Mouse (Mus musculus): ENCODE measurements around the gene Smc3.
"Not testable (repeated sequence)": the region's sequence is repeated elsewhere in the genome, so short reads cannot be mapped to it uniquely, and the experiment has no call there.

Gene Smc3

DNA sequence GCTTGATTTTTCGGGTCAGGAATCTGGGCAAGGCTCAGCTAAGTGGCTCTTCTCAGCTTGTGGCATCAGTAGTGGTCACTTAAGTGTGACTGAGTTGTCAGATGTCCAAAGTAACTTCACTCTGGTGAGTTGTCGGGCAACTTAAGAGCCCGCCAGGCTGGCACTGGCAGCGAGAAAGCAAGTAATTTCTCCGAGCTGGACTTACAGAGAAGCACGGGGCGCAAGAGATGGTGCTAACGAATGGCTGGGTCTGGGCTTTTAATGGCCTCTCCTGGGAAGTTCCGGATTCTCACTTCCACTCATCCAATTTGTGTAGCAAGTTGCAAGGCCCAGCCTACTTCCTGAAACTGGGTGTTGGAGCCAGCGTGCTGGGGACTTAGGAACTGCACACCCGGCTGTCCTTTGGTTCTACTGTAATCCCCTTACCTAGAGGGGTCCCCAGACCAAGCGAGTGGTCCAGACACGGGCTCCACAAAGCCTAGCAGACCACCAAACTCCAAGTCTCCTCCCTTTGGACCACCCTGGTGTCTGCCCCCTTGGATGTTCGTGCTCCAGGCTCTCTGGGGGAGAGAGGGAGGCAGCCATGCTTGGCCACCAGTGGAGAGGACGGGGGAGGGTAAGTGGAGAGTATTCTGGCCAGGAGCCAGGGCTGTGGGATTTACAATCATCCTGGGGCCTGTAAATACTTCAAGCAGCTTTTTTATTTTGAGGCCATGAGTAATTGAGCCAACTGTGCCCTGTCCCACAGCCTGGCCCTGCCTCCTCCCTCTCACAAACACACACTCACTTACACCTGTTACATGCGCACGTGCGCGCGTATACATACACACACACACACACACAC, 53.6 kb downstream of the Smc3 start:
- no peak for DNase-seq (ENCODE audit: low spot score in 2 of 2)

DNA sequence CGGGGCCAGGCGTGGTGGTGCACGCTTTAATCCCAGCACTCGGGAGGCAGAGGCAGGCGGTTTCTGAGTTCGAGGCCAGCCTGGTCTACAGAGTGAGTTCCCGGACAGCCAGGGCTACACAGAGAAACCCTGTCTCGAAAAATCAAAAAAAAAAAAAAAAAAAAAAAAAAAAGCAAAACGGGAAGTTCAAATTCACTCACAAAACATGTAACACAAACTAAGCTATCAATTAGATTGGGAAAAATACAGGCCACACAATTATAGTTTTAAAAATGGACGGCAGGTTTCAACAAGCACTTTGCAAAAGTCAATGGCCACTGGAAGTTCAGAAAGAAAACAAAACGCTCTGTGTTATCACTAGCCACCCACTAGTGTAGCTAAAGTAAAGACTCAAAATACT, 56.2 kb downstream of the Smc3 start:
- not testable (repeated sequence) for DNase-seq (ENCODE audit: low spot score in 2 of 2)

DNA sequence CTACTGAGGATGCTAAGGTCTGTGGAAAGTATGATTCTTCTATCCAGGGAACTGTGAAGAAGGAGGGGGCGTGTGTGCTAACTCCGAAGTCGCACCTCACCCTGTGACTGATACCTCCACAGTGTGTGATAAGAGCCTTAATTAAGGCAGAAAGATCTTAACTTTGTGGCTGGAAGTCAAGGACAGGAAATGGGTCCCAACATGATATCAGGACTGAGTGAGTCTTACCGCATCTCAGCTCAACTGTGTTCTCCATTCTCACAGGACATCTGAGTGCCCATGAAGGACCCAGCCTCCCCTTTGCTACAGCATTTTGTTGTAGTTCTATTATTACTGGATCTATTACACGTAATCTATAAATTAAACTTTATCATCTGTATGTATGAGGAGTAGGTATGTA, 57.2 kb downstream of the Smc3 start:
- no peak for DNase-seq (ENCODE audit: low spot score in 2 of 2)

DNA sequence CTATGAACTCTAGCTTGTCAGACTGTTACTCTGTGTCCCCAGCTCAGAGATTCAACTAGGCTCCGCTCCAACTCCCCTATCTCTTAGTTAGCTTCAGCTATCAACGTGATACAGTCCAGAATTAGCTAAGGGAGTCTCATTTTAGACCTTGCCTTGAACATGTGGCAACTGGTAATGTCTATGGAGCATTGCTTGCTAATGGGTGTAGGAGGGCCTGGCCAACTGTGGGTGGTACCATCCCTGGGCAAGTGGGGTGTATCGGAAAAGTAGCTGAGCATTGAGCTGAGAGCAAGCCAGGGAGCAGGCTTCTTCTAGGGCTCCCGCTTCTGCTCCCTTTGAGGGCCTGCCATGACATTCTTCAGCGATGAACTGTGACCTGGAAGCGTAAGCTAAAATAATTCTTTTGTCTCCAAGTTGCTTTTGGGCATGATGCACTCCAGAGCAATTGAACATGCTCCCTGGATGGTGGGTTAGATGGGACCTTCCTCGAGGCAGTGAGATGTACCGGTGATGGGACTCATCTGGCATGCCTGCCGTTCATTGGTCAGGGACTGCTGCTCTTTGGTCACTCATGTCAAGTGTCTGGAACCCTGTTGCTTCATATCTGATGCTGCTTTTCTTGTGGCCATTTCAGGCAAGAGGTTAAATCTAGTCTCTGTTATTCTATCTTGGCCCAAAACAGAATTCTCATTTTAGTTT, 60.7 kb downstream of the Smc3 start:
- DNase-seq (ENCODE audit: low spot score in 2 of 2) = no peak

DNA sequence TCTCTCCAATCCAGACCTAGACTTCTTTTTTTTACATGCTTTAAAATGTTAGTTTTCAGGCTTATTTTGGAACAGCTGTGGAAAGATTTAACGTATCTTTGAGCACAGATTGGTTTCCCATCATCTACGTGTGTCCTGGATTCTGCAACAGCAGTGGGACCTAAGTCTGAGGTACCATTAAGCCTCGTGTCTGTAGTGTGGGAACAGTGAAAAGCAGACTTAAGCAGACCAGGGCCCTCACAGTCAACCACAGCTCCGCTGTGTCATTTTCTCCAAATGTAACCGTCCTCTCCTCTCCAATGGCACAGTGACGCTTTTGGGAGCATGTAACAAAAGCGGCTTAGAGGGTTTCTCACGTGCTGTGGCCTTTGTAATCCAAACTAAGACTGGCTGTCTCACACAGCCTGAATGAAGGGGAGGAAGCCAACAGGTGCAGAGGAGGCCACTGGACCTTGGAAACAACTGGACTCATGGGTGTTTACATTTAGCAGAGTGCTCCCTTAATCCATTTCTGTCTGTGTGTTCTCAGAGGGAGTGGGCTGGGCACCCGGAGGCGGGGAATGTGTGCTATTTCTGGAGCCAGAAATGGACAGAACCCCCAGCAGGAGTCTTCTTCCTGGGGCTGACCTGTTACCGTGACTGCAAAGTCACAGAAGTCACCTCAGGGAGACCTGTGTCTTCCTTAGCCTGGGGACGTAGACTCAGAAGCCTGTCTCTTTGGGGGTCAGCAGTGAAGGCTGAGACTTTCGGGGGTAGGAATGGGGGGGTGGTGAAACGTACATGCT, 61.9 kb downstream of the Smc3 start:
- DNase-seq (ENCODE audit: low spot score in 2 of 2) = no peak

DNA sequence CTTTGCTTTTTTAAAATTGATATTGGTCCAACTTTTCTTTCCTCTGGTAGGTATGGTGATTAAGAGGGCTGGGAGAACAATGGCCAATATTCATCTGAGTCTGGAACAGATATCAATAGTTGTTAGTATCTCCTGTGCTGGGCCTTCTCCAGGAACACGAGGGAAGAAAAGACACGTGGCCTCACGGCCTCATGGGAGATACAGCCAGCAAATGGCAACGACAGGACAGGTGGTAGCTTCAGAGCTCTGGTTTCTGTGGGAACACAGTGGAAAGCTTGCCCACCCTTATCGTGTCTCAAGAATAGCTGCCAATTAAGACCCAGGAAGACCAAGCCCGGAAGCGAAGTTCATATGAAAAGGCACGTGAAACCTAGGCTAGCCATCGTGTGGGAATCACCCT, 64.6 kb downstream of the Smc3 start:
- no peak for DNase-seq (ENCODE audit: low spot score in 2 of 2)

DNA sequence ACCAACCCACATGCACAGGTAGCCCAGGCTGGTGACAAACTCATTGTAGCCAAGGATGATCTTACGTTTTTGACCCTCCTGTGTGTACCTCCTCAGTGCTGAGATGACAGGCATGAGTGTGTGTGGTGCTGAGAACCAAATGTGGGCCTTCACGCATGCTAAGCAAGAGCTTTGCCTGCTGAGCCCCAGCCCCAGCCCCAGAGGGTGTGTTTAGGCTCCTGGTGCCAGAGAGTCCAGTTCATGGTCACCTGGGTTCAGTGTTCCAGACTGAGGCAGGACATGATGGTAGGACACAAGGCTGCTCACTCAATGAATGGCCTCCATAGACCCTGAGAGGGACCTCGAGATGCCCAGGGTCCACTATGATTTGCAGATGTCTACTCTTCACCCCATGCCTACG, 65.2 kb downstream of the Smc3 start:
- DNase-seq (ENCODE audit: low spot score in 2 of 2) = no peak

DNA sequence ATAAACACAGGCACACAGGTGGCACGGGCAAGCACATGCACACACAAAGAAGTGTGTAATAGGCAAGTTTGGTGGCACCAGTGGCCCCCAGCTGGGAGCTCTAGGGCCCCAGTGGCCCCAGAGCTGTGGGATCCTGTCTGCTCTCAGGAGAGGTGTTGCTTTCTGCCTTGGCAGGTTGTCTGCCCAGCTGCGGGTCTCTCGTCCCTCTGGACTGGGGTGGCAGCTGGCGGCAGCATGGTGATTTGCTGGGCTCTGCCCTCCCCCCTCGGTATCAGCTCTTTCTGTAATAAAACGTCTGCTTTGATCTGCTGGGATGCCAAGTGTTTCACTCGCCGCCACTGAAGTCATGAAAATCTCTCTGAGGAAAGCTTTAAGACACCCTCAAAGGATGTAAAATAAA, 66.5 kb downstream of the Smc3 start:
- no peak for DNase-seq (ENCODE audit: low spot score in 2 of 2)

DNA sequence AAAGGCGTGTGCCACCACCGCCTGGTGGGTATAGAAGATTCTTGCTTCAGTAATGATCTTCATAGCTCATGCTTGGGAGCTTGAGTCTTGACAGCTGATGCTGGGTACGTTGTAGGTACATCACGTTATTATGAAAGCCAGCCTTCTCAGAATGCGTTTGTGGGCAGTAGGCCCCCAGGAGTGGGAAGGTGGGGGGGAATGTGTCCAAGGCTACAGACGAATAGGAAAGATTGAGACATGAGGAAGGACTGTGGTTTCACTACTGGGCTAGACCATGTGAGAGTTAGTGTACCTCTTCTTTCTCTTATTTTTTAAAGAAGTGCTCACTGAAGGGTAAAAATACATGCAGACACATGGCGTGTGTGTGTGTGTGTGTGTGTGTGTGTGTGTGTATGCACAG, 68.6 kb downstream of the Smc3 start:
- no peak for DNase-seq (ENCODE audit: low spot score in 2 of 2)

DNA sequence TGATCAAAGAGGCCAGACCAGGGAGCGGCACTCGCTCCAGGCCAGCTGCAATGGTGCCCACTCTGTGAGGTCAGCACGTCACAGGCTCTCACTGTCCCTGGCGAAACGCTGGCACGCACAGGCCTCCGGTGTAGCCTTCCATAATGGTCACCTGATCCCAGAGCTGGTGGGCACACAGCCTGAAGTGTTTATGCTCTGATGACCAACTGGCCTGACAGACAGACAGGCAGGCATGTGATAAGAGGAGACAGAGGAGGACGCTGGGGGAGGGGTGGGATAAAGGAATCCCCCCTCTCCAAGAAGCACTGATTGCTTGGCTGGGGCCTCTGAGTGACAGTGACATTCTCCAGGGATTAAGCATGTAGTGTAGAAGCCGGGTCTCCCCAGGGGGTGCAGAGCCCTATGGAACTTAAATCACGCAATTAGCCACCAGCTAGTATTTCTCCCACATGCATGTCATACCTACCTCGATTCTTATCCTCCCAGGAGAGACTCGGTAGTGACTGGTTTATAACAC, 70.5 kb downstream of the Smc3 start:
- DNase-seq (ENCODE audit: low spot score in 2 of 2) = no peak

DNA sequence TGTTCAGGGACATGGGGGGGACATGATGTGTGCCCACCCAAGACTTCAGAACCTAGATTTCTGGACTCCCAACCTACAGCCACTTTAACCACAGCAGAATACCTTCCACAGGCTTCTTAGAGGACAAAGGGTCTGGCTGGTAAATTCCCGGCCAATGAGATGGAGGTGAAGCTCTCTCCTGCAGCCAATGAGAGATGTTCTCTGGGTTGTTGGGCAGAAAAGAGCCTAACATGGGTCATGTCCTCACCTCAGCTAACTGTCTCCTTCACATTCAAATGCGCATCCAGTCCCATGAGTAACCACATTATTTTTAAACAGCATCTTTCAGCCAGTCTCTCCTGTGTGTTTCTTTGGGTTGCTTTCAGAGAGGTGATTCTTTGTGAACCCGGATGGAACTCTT, 71.2 kb downstream of the Smc3 start:
- DNase-seq (ENCODE audit: low spot score in 2 of 2) = no peak

DNA sequence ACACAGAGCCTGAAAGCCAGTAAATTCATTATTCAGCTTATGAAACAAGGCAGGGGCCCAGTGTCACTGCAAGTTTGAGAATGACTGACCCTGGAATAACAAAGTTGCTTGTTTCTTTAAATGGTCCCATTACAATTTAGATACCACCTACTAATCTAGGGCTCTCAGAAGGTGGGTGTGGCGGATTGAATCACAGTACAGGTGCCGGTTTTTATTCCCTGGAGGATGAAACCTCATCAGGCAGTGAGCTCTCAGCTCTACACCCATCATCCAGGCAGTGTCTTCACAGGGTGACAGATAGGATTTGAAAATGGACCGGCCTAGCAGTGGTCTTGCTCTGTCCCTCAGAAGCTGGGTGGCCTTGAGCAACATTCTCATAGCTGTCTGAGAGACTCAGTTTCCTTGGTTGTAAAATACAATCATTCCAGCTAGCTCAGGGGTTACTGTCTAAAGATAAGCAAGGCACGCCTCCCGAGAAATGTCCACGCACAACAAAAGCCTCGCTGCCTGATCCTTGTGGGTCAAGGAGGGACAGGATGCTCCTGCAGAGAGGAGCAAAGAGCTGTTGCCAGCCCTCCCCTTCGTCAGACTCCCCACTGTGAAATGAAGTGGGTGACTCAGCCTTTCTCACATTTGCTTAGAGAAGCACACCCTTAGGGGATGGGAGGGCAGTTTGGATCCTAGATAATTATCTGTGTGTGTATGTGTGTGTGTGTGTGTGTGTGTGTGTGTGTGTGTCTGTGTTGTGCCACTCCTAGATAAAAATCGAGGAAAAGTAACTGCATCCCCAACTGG, 74.1 kb downstream of the Smc3 start:
- no peak for DNase-seq (ENCODE audit: low spot score in 2 of 2)

DNA sequence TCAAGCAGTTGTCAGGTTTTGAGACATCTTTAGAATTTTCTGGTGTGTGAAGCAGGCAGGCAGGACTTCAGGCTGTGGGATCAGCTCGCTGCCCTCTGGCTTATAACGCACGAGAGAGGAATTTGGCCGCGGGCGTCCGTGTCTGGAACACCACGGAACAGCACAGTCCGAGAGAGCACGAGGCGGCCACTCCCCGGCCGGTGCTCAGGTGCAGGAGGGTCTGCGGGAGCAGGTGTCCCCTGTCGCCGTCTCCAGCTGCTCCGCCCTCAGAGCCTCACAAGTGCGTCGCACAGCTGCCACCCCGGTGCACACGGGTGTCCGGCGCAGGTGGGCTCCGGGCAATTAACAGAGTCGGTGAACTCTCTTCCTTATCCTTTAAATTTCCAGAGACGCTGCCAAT, 76.0 kb downstream of the Smc3 start:
- DNase-seq (ENCODE audit: low spot score in 2 of 2) = no peak

DNA sequence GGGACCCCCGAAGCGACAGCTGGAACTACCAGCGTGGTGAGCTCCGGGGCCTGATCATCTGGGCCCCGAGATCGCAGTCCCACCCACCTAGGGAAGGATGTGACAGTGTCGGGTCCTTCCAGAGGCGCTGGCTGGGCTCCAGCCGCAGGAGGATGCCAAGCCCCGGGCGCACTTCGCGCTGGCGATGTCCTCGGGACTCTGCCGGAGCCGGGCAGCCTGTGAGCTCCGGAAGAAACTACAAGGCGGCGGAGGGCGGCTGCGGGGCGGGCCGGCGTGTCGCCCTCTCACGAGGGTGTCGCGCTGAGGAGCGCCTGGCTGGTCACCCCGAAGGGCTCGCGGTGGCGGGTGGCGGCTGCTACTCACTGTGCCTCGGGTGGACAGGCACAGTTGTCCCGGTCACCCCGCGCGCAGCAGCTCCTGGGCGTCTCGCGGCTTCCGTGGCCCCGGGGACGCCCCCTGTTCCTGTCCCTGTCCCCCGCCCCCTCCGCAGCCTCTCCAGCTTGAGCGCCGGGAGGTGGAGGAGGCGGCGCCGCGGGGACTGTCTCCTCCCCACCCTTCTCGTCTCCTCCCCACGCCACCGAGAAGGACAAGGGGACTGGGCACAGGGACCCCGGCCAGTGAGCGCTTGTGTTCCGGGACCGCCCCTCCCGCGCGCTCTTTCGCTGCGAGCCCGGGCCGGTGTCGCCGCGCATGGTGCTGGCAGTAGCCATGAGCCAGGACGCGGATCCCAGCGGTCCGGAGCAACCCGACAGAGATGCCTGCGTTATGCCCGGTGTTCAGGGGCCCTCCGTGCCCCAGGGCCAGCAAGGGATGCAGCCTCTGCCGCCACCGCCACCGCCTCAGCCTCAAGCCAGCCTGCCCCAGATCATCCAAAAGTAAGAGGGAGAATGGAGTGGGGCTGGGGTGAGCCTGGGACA, 76.8 kb downstream of the Smc3 start, which contains the start of gene Rbm20:
Gene Rbm20 (plus strand): TSS at position 589 of the 917 bp plus-strand sequence.
- no peak for DNase-seq (ENCODE audit: low spot score in 2 of 2)

DNA sequence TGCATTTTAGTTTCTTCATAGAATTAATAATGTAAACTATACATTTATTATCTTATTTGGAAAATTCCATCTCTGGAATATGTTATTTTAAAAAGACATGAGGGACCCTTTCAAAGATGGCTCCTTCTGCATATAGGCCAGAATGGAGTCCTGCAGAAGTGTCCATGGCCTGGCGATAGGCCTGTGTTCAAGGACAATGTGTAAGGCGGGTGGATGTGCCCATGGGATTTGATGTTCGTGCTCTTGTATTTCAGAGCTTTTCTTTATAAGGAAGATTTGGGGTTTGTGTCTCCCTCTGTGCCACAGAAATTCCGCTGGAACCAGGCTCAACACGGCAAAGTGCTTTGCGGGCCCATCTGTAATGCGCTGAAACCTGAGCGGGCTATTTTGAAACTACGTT, 79.0 kb downstream of the Smc3 start:
- DNase-seq (ENCODE audit: low spot score in 2 of 2) = no peak

DNA sequence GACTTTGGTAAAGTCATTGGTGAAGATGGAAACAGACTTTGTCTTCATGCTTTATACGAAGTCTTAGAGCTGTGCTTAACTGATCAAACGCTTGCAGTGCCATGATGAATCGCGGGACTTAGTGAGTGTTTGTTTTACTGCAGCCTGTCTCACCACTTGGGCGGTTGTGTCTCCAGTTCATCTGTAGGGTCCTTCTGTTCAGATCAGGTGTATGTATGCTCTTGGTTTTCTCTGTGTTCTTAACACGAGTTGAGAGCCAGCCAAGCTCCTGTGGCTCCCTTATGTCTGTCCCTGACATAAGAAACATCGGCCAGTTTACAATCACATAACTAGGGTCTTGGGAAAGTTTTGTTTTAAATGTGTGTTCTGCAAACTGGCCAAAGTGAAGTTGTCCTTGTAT, 79.8 kb downstream of the Smc3 start:
- no peak for DNase-seq (ENCODE audit: low spot score in 2 of 2)

DNA sequence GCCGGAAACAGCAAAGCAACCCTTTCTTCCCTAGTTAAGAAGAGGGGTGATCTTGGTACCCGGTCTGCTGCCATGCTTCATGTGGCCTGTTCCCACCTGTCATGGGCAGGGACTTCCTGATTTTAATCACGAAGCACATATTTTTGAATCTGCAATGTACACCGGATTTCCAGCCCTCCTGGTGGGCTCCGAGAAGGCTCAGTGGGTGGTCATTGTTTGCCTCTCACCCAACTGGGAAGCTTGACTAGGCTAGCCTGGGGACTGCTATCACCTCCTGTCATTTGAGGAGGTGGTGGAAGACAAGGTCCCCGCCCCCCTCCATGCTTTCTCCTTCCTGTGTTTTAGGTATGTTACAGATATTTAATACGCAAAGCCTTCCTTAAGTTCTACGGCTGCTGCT, 82.2 kb downstream of the Smc3 start:
- no peak for DNase-seq (ENCODE audit: low spot score in 2 of 2)

DNA sequence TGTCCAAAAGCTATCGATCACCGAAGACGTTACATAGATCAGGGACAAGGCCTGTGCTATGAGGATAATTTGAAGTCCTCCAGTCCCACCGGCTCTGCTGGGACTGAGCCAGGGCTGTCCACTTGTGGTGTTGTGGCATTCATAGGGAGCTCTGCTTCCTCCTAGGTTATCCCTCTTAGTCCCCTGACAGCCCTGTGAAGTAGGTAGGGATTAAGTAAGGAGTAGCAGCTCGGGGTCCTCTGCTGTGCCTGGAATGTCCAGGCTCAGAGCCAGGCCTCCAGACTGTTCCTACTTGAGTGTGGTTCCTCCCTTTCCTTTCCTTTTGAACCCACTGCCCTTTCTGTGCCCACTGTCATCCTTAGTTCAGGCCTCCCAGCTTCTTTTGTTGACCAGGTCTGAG, 87.4 kb downstream of the Smc3 start:
- no peak for DNase-seq (ENCODE audit: low spot score in 2 of 2)

DNA sequence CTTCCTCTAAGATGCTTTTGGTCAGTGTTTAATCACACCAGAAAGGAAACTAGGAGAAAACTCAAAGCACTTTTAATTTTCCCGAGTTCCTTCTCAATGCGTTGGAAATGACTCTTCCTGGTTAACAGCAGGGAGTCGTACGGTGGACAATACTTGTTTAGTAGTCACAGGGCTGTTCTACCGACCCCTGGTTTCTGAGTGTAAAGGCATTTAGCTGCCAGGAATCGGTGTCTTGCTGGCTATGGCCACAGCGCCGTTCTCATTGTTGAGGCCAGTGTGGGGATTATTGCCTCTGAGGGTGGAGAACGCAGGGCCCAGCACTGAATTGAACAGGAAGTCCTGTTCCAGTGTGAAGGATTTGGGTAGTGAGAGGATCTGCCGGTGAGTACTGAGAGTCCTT, 90.6 kb downstream of the Smc3 start:
- DNase-seq (ENCODE audit: low spot score in 2 of 2) = no peak

DNA sequence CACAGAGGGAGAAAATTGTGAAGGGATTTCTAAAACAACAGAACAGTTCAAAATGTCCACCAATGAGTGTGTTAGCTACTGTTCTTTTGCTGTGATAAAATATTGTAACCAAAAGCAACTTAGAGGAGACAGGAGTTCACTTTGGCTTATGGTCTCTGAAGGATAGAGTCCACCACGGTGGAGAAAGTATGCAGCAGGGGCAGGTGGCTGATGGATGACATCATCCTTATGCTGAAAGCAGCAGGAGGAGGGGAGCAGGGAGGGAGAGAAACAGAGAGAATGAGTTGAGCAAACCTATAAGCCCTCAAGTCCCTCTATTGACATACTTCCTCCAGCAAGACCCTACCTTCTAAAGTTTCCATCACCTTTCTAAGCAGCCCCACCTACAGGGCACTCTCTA, 93.8 kb downstream of the Smc3 start:
- DNase-seq (ENCODE audit: low spot score in 2 of 2) = no peak

Measured in spleen, postnatal 36 days (tissue).